Mouse (Mus musculus) neutrophil, adult 5-6 weeks (primary cell): Measurements from ENCODE around the gene Ankrd31. TPM values are rescaled to one million over a fixed set of nuclear protein-coding genes. Genes with fewer than 3 reads are reported as not detected.
"Not testable (repeated sequence)": the region's sequence is repeated elsewhere in the genome, so short reads cannot be mapped to it uniquely, and the experiment has no call there.

ENCODE experiments used
- ATAC-seq: fragments of 151-379, 151-347 bp; 2 replicates; pipeline ENCODE4 v1.8.0; 2017; ENCODE audit warnings: mild to moderate bottlenecking, moderate TSS enrichment; ENCODE audit not compliant: insufficient number of reproducible peaks, poor library complexity, low FRiP score, severe bottlenecking; ENCODE audit errors: extremely low read depth
- total RNA-seq: library from RNA; stranded (forward); fragments of 200-1000 nt; gene quantifications from 2 replicates; pipeline ENCODE4 v1.2.3, GENCODE M21; 2017

Ankrd31 gene
- total RNA-seq, 1 experiment from 2014 or later: not detected

GRCm38 (mm10) chr13:96852133-96852532 lies 104.1 kb downstream of the Ankrd31 start:
- ATAC-seq: no peak

DNA sequence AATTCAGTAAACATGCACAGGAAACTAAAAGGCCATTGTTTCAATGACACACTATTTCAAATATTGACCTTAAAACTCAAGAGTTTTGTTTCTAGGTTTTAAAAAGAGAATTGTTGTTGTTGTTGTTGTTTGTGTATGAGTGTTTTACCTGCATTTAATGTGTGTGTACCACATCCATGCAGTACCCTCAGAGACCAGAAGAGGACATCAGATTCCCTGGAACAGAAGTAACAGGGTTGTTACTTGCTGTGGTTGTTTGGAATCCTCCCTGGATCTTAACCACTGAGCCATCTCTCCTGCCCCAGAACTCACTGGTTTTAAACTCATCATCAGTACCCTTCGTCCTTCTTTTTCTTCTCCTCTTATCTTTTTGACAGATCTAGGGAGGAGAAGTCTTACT lies 105.2 kb downstream of the Ankrd31 start:
- ATAC-seq: no peak

- ATAC-seq: no peak
Measured at GRCm38 (mm10) chr13:96855191-96855590, 107.1 kb downstream of the Ankrd31 start.

- no peak for ATAC-seq
Measured at GRCm38 (mm10) chr13:96859161-96859560, 111.1 kb downstream of the Ankrd31 start.

- no peak for ATAC-seq
Measured at GRCm38 (mm10) chr13:96870742-96871141, 122.7 kb downstream of the Ankrd31 start.

GRCm38 (mm10) chr13:96874071-96874470 lies 126.0 kb downstream of the Ankrd31 start:
- ATAC-seq: no peak

GRCm38 (mm10) chr13:96878220-96879057 lies 130.4 kb downstream of the Ankrd31 start:
- ATAC-seq: no peak

DNA sequence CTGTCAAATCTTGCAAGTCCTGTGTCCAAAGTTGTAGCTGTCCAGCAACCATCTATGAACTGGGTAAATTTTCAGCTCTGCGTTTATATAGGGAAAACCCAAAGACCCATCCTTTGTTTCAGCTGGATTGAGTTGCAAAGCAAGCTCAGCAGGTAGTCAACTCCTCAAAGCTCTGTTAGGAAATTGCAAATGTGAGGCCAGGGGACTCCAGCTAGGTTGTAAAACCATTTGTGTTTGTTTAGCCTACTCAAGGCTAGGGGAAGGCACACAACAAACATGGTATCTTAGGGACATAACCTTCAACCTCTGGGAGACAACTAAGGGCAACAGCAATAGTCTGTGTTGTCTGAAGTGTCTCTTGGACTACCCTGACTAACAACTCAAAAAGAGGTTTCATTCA lies 136.5 kb downstream of the Ankrd31 start:
- no peak for ATAC-seq

DNA sequence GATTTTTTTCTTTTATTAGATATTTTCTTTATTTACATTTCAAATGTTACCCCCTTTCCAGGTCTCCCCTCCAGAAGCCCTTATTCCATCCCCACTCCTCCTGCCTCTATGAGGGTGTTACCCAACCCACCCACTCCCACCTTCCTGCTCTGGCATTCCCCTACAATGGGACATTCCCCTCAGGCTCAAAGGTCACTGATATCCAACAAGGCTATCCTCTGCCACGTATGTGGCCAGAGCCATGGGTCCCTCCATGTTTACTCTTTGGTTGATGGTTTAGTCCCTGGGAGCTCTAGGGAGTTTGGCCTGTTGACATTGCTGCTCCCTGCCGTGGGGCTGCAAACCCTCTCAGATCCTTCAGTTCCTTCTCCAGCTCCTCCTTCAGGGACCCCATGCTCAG lies 141.9 kb downstream of the Ankrd31 start:
- no peak for ATAC-seq

- no peak for ATAC-seq
Measured at GRCm38 (mm10) chr13:96895144-96895543, 147.1 kb downstream of the Ankrd31 start.

GRCm38 (mm10) chr13:96906717-96907116 lies 158.6 kb downstream of the Ankrd31 start:
- no peak for ATAC-seq

GRCm38 (mm10) chr13:96911202-96911601 lies 163.1 kb downstream of the Ankrd31 start:
- no peak for ATAC-seq

DNA sequence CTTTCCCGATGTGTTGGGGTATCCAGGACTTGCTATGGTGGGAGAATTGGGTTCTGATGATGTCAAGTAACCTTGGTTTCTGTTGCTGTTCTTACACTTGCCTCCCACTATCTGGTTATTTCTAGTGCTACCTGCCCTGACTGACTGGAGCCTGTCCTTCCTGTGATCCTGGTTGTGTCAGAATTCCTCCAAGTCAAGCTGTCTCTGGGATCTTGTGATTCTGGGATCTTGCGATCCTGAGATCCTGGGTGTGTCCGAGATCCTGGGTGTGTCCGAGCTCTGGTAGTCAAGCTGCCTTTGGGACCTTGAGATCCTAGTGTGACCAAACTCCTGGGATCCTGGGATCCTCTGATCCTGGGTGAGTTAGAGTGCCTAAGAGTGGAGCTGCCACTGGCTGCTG lies 175.1 kb downstream of the Ankrd31 start:
- ATAC-seq: not testable (repeated sequence)

DNA sequence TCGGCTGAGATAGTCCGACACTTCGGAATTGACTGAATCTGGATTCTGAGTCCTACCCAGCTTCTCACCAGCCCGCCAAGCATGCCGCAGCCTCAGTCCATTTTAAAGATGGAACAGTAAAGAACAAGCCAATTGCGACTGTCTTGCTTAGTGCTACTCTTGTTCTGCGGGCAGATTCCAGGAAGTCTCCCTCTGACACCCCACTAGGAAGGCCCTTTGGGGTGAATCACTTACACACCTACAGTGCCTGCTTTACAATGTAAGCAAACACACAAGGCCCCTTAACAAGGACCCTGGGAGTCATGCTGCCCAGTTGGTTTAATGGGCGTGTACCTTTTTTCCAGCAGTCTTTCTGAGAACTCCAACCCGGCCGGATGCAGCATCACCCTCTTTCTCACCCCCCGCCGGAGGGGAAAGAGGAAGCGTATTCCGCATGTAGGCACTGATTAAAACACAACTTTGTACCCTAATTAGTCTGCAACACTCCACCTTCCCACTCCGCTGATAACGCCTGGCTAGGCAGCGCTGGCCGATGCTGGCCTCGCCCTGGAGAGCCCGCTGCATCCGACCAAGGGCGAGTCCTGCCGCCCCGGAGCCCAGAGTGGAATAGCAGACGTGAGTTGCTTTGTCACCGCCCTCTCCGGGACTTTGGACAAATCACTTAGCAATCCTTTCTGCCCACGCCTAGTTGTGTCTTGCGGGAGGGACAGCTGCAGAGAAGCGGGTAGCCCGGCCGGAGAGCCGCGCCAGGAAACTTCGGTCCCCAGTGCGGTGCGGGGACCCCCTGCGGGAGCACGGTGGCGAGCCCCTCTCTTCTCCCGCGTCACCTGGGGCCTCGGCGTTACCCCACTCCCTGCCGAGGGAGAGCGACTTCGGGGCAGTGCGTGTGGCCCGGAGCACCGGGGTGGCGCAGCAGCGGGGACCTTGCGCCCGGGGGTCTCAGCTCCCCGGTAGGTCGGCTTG lies 176.2 kb downstream of the Ankrd31 start, which contains the start of gene Gcnt4:
TSS of gene Gcnt4 (plus strand) at position 691 of the 963 bp plus-strand sequence.
- no peak for ATAC-seq

GRCm38 (mm10) chr13:96924985-96925745 lies 177.1 kb downstream of the Ankrd31 start:
- ATAC-seq: no peak

DNA sequence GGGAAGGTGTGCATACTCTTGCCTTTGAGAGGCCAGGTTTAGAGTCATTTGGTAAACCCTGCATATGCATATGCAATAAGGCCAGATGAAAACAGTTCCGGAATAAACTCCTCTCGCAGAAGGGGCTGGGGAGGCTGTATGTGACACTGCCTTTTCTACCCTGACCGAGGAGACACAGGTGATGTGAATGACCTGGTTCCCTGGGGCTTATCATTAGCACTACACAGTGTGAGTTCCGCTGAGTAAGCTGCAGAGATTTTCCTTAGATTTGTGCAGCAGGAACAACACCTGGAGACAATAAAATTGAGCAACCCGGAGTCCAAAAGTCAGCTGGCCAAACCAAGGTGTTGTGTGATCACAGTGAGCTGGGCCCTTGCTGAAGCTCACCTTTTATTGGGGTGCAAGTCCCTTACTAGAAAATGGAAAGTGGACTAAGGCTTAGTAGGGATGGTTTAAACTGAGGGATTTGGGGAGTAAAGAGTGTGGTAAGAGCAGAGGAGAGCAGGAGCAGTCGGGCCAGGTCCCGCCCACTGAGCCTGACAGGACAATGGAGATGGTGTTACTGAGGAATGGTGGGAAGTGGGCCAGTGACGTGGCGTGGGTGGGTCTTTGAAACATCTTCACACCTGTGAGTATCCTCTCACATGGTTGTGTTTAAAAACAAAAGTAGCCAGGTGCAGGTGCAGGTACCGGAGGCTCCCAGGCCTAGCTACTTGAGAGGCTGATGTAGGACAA lies 178.1 kb downstream of the Ankrd31 start:
- no peak for ATAC-seq

GRCm38 (mm10) chr13:96927781-96928180 lies 179.7 kb downstream of the Ankrd31 start:
- ATAC-seq: no peak

DNA sequence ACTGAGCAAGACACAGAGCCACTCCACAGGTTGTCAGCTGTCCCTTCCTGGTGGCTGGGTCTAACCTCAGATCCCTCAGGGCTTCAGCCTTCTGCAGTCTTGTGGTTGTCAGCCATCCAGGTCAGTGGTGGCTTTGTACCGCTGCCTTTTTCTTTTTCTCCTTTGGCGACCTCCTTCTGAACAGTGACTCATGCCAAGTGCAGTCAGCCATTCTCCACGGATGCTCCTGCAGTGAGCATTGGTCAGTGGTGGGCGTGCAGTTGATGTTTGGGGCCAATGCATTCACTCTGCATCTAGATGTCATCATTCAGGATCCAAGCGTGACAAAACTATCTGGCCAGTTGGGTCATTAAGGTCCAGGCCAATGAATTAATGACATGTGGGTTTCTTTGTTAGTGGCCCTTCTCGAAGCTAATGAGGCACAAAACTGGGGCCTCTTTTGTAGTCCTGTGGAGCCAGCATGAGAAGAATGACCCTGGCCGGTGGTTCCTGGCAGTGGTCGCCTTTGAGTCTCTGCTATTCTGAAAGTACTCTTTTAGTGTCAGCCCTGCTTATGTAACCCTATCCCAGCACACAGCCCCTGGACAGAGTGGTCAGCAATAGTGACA lies 180.5 kb downstream of the Ankrd31 start:
- no peak for ATAC-seq
